Comparison of ENCODE assay signal across 28 mouse cellular contexts in genomic region chr6:25032878-25033509, GRCm38 (mm10).
A peak's percentile ranks its signal among the peaks of the same experiment; 100 is the strongest.
DNase-seq lines count a peak whose midpoint lies in the region; ATAC-seq lines count a peak whose summit lies in the region.
"Had no signal": no experiment of that assay in that cellular context is flagged by ENCODE, and none has a peak within 500 bp of the region (broad histone marks: within the 10 kb centered on the region; RNA-seq: fewer than 3 reads in every experiment).

No protein-coding gene starts in this region.

- H3K4me3 ChIP-seq in hindbrain, embryonic 16.5 days (ENCODE audit: low read length), result no peak overlapping the region
- H3K4me3 ChIP-seq in hindbrain, embryonic 12.5 days, result no peak overlapping the region
- H3K4me3 ChIP-seq in midbrain, embryonic 16.5 days (ENCODE audit: low read depth, low read length), result no peak overlapping the region
- no peak overlapping the region for H3K4me3 ChIP-seq in midbrain, embryonic 10.5 days
- H3K4me3 ChIP-seq: embryonic facial prominence, embryonic 15.5 days; heart, embryonic 10.5 days; kidney, embryonic 15.5 days; limb, embryonic 13.5 days; liver, embryonic 12.5 days; midbrain, embryonic 13.5 days; myocyte; neural tube, embryonic 13.5 days had no signal

- H3K9ac ChIP-seq in hindbrain, embryonic 16.5 days (ENCODE audit: low read depth, low read length), result no peak overlapping the region
- H3K9ac ChIP-seq in hindbrain, embryonic 12.5 days, result no peak overlapping the region
- no peak overlapping the region for H3K9ac ChIP-seq in midbrain, embryonic 16.5 days (ENCODE audit: low read depth, low read length)
- H3K9ac ChIP-seq: embryonic facial prominence, embryonic 15.5 days; kidney, embryonic 15.5 days; limb, embryonic 13.5 days; liver, embryonic 12.5 days; midbrain, embryonic 13.5 days; neural tube, embryonic 13.5 days had no signal

- no peak overlapping the region for H3K27ac ChIP-seq in hindbrain, embryonic 16.5 days (ENCODE audit: low read depth, low read length)
- no peak overlapping the region for H3K27ac ChIP-seq in hindbrain, embryonic 12.5 days
- no peak overlapping the region for H3K27ac ChIP-seq in midbrain, embryonic 16.5 days (ENCODE audit: low read length)
- H3K27ac ChIP-seq in midbrain, embryonic 10.5 days (replicated peaks), result no peak overlapping the region
- H3K27ac ChIP-seq: embryonic facial prominence, embryonic 15.5 days; heart, embryonic 10.5 days; kidney, embryonic 15.5 days; limb, embryonic 13.5 days; liver, embryonic 12.5 days; midbrain, embryonic 13.5 days; neural tube, embryonic 13.5 days had no signal

- H3K4me1 ChIP-seq in hindbrain, embryonic 16.5 days (ENCODE audit: control insufficient read depth, insufficient read depth, low read depth, low read length), result no peaks in the 10 kb centered on the region
- H3K4me1 ChIP-seq in hindbrain, embryonic 12.5 days, result 0 out of 2 replicates have a peak, but pooled peaks cover 3% of the 10 kb centered on the region
- peaks cover 2% of the 10 kb centered on the region; the same call in 1 of the 2 replicates for H3K4me1 ChIP-seq in midbrain, embryonic 16.5 days (ENCODE audit: control insufficient read depth, insufficient read depth, low read length)
- H3K4me1 ChIP-seq in midbrain, embryonic 10.5 days, result peaks cover 6% of the 10 kb centered on the region; the same call in 1 of the 2 replicates
- H3K4me1 ChIP-seq: embryonic facial prominence, embryonic 15.5 days; heart, embryonic 10.5 days; kidney, embryonic 15.5 days; limb, embryonic 13.5 days; liver, embryonic 12.5 days; neural tube, embryonic 13.5 days had no signal

- H3K9me3 ChIP-seq in hindbrain, embryonic 16.5 days (ENCODE audit: control insufficient read depth, low read length), result no peaks in the 10 kb centered on the region
- no peaks in the 10 kb centered on the region for H3K9me3 ChIP-seq in hindbrain, embryonic 12.5 days (replicated peaks)
- no peaks in the 10 kb centered on the region for H3K9me3 ChIP-seq in midbrain, embryonic 16.5 days (replicated peaks; ENCODE audit: control insufficient read depth, low read length, poor library complexity, severe bottlenecking)
- H3K9me3 ChIP-seq in midbrain, embryonic 10.5 days (replicated peaks), result no peaks in the 10 kb centered on the region
- H3K9me3 ChIP-seq: embryonic facial prominence, embryonic 15.5 days; heart, embryonic 10.5 days; kidney, embryonic 15.5 days; limb, embryonic 13.5 days; liver, embryonic 12.5 days; midbrain, embryonic 13.5 days; neural tube, embryonic 13.5 days had no signal

- 52% methylated on average over 2 of the region's 2 CpGs for WGBS in hindbrain, embryonic 16.5 days
- WGBS in hindbrain, embryonic 12.5 days, result 50% methylated on average over 2 of the region's 2 CpGs
- 27% methylated on average over 2 of the region's 2 CpGs for WGBS in midbrain, embryonic 16.5 days
- WGBS in midbrain, embryonic 10.5 days, result 60% methylated on average over 2 of the region's 2 CpGs

- peak; percentile 42; the same call in 1 of the 2 replicates for ATAC-seq in hindbrain, embryonic 16.5 days
- no peak for ATAC-seq in hindbrain, embryonic 12.5 days (ENCODE audit: low FRiP score)
- 0 out of 2 replicates have a peak, but pooled peaks have one; percentile 39 for ATAC-seq in midbrain, embryonic 16.5 days
- no peak for ATAC-seq in megakaryocyte progenitor cell, adult 5-6 weeks (replicated peaks; ENCODE audit: poor library complexity)
- ATAC-seq: intestine, postnatal 0 days; liver, embryonic 12.5 days; midbrain, embryonic 13.5 days had no signal

- DNase-seq in midbrain, embryonic 10.5 days (ENCODE audit: low spot score), result no peak
- peak; percentile 84 for DNase-seq in ZHBTc4 (ENCODE audit: low read depth, low spot score)
- DNase-seq in urinary bladder, postnatal 36 days (ENCODE audit: low spot score in 2 of 2), result no peak
- DNase-seq: adrenal gland, adult 2 months; B cell, adult 2 months; cerebellum, adult 8-10 months; cerebellum, postnatal 36 days; gastrocnemius, postnatal 10 days; heart, postnatal 4 days; kidney, postnatal 36 days; lung, adult 2 months; lung, postnatal 14 days; right cerebral cortex, postnatal 25 days; thymus, postnatal 25 days had no signal

- no peak overlapping the region for H3K4me2 ChIP-seq in hindbrain, embryonic 16.5 days (ENCODE audit: low read length)
- no peak overlapping the region for H3K4me2 ChIP-seq in hindbrain, embryonic 12.5 days (replicated peaks)
- no peak overlapping the region for H3K4me2 ChIP-seq in midbrain, embryonic 16.5 days (ENCODE audit: low read length)
- H3K4me2 ChIP-seq: embryonic facial prominence, embryonic 15.5 days; kidney, embryonic 15.5 days; limb, embryonic 13.5 days; liver, embryonic 12.5 days; midbrain, embryonic 13.5 days; neural tube, embryonic 13.5 days had no signal

- H3K27me3 ChIP-seq in hindbrain, embryonic 16.5 days (replicated peaks; ENCODE audit: control insufficient read depth, insufficient read depth, low read length), result no peaks in the 10 kb centered on the region
- no peaks in the 10 kb centered on the region for H3K27me3 ChIP-seq in hindbrain, embryonic 12.5 days
- no peaks in the 10 kb centered on the region for H3K27me3 ChIP-seq in midbrain, embryonic 16.5 days (ENCODE audit: control insufficient read depth, insufficient read depth, low read depth, low read length)
- H3K27me3 ChIP-seq in midbrain, embryonic 10.5 days (ENCODE audit: low read depth, poor library complexity, severe bottlenecking), result no peaks in the 10 kb centered on the region
- H3K27me3 ChIP-seq: CH12.LX; embryonic facial prominence, embryonic 15.5 days; kidney, embryonic 15.5 days; limb, embryonic 13.5 days; liver, embryonic 12.5 days; midbrain, embryonic 13.5 days; neural tube, embryonic 13.5 days had no signal

- H3K36me3 ChIP-seq in hindbrain, embryonic 16.5 days (ENCODE audit: control insufficient read depth, insufficient read depth, low read length), result no peaks in the 10 kb centered on the region
- no peaks in the 10 kb centered on the region for H3K36me3 ChIP-seq in hindbrain, embryonic 12.5 days
- H3K36me3 ChIP-seq in midbrain, embryonic 16.5 days (ENCODE audit: control insufficient read depth, insufficient read depth, low read length), result no peaks in the 10 kb centered on the region
- no peaks in the 10 kb centered on the region for H3K36me3 ChIP-seq in midbrain, embryonic 10.5 days
- H3K36me3 ChIP-seq: embryonic facial prominence, embryonic 15.5 days; heart, embryonic 10.5 days; kidney, embryonic 15.5 days; limb, embryonic 13.5 days; liver, embryonic 12.5 days; midbrain, embryonic 13.5 days; neural tube, embryonic 13.5 days had no signal

Comparison
In these comparisons a context has a peak if more than half of its experiments do, and no peak if none do; other contexts are left out.
1. ATAC-seq: peak in hindbrain, embryonic 16.5 days (single experiment) and midbrain, embryonic 16.5 days (single experiment); none in hindbrain, embryonic 12.5 days (single experiment) and megakaryocyte progenitor cell, adult 5-6 weeks (single experiment).